Mouse (Mus musculus) heart, postnatal 14 days (tissue): ENCODE results near the gene Cmbl. TPM values are rescaled to one million over a fixed set of nuclear protein-coding genes. Genes with fewer than 3 reads are reported as not detected.
A peak's percentile ranks its signal among the peaks of the same experiment; 100 is the strongest.

Experiments used
- DNase-seq, 2 experiments: peaks; one replicate each; pipeline ENCODE4 v3.0.0; 2021 to 2022
- intact Hi-C: fragments of 180-260 bp; cut with DNase I; formaldehyde crosslinking; loops from one replicate; pipeline ENCODE4 v1.15.1; 2025
- total RNA-seq, 2 experiments: library from RNA; stranded (reverse); gene quantifications; 2 replicates each; pipeline ENCODE4 v1.2.3; 2021

The Cmbl gene
- total RNA-seq, 2 experiments from 2014 or later: 25.6 to 26.5 TPM

DNA sequence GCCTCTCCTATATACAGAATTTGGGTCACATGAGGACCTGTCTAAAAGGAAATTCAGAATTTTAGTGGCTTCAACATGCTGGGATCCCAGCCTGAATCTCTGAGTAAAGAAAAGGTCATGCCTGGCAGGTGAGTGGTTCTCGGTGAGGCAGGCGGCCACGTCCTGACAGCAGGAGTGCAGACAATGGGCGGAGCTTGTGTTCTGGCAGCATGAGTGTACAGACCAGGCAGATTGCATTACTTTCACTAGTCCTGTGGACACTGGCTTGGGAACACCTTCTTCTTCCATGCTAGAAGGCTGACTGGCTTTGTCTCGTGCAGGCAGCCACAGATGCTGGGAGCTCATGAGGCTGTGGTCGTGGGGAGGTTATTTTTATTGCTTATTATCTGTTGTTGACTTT lies 41.6 kb downstream of the Cmbl start:
- no peak for DNase-seq
- intact Hi-C loops: loop anchor here (10.0 kb wide), 1 partner anchor 638 kb away; the partner anchor contains the start of gene Sema5a

DNA sequence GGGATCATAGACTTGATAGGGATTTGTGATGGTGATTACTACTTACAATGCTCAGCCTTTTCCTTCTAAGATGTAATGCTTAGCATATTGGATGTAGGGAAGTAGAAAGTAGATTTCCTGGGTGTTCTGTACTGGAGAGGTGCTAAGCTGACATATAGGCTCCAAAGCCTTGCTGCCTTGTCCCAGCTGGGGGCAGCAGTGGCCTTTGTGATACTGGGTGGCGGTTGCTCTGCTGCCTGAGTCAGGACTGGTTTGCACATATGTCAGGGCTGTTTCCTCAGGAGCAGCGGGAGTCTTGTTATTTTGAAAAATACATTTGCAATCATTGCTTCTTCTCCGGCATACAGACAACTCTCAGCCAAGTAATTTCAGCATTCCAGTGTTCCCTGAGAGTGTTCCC lies 45.8 kb downstream of the Cmbl start:
- intact Hi-C loops: loop anchor here (10.0 kb wide), 1 partner anchor 1124 kb away; no protein-coding TSS in a partner anchor
- peak in 1 of 2 experiments; percentile 50 for DNase-seq

DNA sequence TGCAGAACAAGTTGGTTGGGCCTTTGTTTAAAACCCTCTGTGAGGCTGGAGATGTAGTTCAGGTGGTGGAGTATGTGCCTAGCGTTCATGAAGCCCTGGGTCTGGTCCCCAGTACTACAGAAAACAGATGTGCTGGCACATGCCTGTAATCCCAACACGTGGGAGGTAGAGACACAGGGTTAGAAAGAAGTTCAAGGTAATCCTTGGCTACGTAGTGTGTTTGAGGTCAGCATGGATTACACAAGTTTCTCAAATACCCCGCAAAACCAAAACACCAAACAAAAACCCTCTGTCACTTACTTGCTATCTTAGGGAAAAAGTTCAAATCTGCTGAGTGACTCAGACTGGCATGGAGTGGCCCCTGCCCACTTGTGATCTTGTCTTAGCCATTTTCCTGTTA lies 46.8 kb downstream of the Cmbl start:
- intact Hi-C loops: loop anchor here (10.0 kb wide), 1 partner anchor 1123 kb away; no protein-coding TSS in a partner anchor

DNA sequence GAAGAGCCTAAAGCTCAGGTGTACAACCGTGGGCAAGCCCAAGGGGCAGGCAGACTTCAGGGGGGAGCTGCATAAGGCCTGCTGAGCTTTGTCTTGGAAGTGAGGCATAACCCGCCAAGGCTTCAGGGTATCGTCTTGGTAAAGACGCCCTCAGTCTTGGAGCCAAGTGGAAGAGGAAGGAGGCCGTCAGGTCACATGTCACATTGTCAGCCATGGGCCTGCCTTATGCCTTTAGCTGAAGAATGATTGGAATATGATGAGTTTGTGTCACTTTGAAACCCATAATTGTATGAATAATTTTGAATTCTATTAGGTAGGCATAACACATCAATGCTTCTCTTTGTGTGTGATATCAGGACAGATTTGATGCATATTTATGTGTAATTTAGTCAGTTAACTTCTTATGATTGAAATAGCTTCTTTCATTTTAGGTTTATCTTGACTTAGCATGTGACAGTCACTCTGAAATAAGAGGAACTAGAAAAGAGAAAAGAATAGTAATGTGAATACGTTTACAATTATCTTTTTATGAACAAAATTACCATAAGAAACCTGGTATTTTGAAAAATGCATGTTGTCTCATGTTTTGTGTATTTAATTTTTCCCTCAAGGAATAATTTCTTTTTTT lies 48.8 kb downstream of the Cmbl start:
- no peak for DNase-seq
- intact Hi-C loops: loop anchor here (10.0 kb wide), 1 partner anchor 1121 kb away; no protein-coding TSS in a partner anchor

More for the DNA sequence above, 46.8 kb downstream of the Cmbl start:
- DNase-seq: no peak

DNA sequence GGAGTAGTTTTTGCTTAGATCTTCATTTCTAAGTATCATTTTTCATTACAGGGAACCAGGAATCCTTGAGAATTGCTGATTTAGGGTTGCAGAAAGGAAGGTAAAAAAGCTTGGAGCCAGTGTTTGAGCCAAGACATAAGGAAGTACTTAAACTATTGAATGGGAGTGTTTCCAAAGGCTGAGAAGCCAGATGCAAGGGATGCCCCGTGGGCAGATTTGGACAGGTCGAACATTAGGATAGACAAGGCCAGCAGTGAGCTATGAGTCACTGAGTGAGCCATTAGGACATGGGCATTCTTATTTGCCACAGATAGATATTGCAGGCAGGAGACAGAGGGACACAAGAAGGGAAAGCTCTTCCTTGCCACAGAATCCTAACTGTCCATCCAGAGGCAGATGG lies 49.5 kb downstream of the Cmbl start:
- intact Hi-C loops: loop anchor here (10.0 kb wide), 1 partner anchor 1120 kb away; no protein-coding TSS in a partner anchor
- DNase-seq: no peak

DNA sequence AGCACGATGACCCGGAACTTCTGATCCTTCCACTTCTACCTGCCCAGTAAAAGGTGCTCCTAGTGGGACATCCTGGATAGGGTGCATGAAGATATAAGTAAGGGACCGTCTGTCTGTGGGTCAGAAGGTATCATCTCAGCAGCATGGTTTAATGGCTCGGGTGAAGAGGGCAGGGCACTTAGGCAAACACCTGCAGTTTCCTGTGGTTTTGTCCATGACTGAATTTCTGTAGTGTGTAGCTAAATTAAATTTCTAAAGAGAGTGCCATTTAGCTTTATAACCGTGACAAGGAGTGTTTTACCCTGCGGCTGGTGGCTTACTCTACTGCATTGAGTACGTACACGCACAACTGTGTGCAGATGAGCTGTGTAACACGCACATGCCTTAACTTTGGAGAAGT lies 52.1 kb downstream of the Cmbl start:
- intact Hi-C loops: loop anchor here (10.0 kb wide), 1 partner anchor 1118 kb away; no protein-coding TSS in a partner anchor
- DNase-seq: no peak

DNA sequence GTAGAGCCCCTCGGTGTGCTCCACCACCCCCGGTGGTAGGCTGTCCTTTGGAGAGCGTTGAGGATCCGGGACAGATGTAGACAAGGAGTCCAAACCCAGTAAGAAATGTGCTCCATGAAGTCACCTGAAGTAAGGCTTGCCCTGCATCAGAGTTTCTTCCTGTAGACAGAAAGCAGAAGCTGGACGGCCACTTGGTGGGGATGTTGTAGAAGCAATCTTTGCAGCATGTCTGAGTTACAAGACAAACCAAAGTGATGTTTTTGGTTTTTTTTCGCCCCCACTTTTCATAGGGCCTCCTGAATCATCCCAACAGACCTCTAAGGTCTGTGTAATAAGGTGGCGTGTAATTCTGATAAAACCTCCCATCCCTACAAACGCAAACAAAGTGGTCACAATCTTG lies 54.3 kb downstream of the Cmbl start:
- intact Hi-C loops: loop anchor here (10.0 kb wide), 1 partner anchor 1115 kb away; no protein-coding TSS in a partner anchor
- no peak for DNase-seq

DNA sequence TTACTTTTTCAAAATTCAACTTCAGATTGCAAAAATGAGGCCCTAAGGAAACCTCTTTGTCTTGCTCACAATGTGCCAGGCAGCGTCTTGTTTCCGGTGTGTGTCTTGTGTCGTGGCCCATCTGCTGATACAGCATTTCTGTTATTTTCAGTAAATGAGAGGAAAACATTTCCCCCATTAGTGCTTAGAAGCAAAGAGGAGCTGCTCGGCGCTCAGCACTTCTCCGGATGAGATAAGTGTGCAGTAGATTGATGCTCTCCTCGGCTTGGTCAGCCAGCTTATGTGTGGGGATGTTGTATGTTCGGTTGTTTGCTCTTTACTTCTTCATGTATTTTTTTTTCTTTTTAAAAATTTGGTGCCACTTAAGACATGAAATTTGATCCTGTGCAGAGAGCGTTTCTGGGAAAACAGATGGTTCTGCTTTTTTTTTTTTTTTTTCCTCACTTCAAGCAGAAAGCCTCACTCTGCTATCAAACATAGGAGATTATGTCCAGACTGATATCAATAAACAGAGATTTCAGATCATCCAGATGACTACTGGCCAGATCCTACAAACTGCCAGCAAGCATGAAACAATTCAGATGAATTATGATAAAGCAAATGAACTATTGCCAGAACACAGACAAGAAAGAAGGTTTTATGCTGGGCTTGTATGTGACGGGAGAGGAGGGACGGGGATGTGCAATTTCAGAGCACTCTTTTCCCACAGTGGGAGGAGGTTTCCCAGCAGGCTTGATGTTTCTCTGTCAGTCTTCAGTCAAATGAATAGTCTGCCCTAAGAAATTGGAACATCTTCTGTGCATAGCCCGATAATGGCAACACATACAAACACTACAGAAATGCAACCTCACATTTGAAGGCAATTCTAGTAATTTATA lies 62.3 kb downstream of the Cmbl start:
- intact Hi-C loops: no loop called here
- no peak for DNase-seq

DNA sequence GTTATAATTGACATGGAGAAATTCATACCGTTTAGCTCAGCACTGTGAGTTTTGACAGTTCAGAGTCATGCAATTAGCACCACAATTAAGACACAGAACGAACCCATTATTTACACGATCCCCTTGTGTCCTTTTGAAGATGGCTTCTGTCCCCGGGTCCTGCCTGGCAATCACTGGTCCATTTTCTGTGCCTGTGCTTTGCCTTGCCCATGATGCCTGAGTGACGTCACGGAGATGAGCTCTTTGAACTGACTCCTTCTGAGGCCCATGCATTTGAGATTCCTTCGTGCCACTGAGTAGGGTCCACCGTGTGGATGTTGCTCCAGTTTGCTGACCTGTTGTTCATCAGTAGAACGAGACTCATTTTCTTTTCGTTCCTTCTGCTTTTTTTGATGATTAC lies 63.0 kb downstream of the Cmbl start:
- no peak for DNase-seq
- intact Hi-C loops: no loop called here

DNA sequence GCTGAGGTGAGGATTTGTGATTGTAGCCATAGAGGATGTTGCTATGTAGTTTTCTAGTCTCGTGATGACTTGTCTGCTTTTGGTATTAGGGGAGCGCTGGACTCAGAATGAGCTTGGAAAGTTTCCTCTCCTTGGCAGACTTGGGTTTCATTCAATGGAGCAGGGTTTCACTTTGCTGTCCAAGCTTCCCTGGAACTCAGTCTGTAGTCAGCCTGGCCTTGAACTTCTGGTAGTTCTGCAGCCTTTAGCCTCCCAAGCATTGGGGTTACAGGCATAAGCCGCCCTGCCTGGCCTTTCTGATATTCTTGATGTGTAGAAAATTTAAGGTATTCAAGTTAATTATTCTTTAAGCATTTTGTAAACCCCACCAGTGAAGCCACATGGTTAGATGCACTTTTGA lies 64.4 kb downstream of the Cmbl start:
- no peak for DNase-seq
- intact Hi-C loops: no loop called here

DNA sequence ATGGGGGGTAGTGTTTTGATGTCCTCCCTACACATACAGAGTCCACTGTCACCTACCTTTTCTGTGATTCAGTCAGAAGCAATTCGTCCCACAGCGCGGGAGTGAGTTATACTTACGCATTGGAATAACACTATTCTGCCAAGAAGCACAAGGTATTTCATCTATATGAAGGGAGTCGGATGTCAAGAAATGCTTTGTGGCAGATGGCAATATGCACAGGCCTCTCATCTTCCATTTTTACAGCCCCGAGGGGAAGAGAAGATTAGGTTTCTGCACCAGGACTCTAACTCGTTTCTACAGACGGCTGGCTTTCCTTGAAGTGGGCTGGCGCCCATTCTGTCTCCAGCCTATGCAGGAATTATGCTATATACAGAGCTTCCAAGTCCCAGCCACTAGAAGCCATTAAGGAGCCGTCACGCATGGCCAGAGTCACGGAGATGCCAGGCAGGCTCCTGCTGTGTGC lies 66.2 kb downstream of the Cmbl start:
- intact Hi-C loops: no loop called here
- no peak for DNase-seq

DNA sequence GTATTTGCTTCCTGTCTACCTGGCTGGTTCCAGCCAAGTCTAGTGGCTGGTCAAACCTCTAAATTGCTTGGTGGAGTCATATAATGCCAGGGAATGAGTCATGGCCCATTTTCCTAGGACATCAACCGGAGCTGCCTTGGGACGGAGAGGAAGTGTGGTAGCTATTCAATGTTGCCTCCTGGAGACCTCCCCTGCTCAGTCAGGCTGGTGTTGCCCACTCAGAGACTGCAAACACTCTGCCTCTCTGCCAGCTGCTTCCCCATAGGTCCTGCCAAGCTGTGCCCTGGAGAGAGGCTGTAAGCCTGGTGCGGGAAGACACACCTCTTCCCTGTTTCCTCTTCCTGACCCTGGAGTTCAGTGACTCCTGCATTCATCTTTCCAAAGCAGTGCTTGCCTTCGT lies 67.3 kb downstream of the Cmbl start:
- intact Hi-C loops: no loop called here
- DNase-seq: no peak

DNA sequence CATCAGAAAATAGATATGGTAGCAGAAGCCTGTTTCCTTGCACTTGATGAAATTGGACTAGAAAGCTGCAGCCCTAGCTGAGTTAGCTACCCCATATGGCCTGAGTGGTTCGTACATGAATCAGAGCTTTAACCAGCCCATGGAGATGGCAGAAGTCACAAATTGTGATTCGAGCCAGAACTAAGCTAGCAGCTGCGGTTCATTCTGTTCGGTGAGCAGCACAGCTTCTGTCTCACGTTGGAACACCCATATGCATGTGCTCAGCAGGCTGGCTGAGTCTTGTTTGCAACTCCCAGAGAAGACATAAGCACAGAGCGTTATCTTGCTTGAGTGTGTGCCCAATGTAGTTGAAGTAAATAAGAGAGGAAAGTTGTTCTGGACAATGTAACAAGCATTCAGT lies 69.4 kb downstream of the Cmbl start:
- intact Hi-C loops: no loop called here
- no peak for DNase-seq

DNA sequence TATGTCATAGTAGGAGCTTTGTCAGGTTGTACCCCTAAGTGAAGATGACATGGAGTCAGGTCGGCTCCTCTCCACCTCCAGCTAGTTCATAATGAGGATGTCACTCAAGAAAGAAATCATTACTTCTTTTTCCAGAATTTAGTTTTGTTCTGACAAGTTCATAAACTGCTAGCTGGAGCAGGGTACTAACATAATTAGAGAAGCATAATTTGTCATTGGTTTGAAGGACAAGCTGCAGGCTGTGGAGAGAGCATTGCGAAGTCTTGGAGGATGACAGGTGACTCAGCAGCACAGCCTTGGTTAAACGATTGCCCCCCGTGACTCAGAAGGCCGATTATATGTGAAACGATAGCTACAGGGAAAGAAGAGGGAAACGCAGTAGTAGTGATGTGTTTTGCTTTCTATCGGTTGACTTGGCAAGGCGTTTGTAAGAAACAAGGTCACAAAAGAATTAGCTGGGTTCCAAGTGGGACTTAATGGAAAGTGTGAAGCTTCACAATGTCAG lies 71.0 kb downstream of the Cmbl start:
- DNase-seq: no peak
- intact Hi-C loops: no loop called here

Other genes starting within 250 kb of the Cmbl start
- gene Ankrd33b, start 197.7 kb upstream of the Cmbl start, total RNA-seq: 10 to 100 TPM; 21.8 TPM
- gene Ropn1l, start 111.7 kb upstream of the Cmbl start, total RNA-seq: under 1 TPM in 1 of 2 experiments, not detected in 1; 0.29 TPM
- gene March6, start 34.3 kb upstream of the Cmbl start, total RNA-seq: 100 to 1,000 TPM; 106 to 108 TPM
- gene Cct5, start 36.4 kb downstream of the Cmbl start, total RNA-seq: 100 to 1,000 TPM; 144 to 154 TPM
- gene Fam173b, start 36.5 kb downstream of the Cmbl start, total RNA-seq: 10 to 100 TPM; 17.1 to 19.9 TPM